Mouse (Mus musculus) testis, adult 2 months (tissue): ENCODE results near the gene Krt13.

Source experiments
- CTCF ChIP-seq: fragments of 200-500 bp; IDR thresholded peaks from 2 replicates; pipeline ENCODE4 v1.5.1; 2012; ENCODE audit warnings: low read depth, mild to moderate bottlenecking, inconsistent platforms, low read length, moderate library complexity; ENCODE audit not compliant: control insufficient read depth, insufficient read depth, insufficient replicate concordance
- POLR2A ChIP-seq: fragments of 200-500 bp; IDR thresholded peaks from 2 replicates; pipeline ENCODE4 v1.6.1; 2012; ENCODE audit warnings: low read depth, mild to moderate bottlenecking, inconsistent platforms, low read length, moderate library complexity; ENCODE audit not compliant: control insufficient read depth

DNA sequence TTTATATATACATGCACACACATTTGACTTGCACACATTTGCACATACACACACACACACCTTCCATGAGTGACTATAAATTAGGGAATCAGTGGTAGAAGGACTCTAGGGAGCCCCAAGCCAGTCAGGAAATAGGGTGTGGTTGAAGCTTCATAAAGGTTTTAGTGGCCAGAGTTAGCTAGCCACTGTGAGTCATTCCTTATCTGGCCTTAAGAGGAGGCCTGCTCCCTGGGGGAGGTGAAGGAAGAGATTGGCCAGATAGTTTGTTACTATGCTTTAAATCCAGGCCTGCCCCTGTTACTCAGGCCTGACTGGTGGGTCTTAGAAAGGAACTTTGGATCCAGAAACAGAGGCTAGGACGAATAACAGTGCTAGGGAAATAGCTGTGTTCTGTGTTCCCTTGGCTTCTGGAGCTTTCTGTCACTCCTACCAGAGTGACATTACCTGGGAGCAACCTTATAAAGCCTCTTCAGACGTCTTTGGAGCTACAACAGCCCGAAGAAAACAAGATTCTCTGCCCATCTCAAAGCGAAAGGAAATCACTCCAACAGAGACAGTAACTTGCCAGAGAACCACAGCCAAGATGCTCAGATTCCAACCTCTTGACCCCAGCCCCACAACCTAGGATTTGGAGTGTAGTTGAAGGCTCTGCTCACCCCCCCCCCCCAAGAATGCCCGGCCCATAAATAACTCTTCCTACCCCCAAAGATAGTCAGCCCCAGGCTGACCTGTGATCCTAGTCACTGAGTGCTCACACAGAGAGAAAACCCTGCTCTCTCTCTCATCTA lies 26.4 kb upstream of the Krt13 start:
- TF ChIP-seq POLR2A (no peak), CTCF (no peak)
